In genomic region chr13:38960063-38961050, GRCm38 (mm10) we compare ENCODE assay signal across 8 mouse cellular contexts. TPM values are rescaled to one million over a fixed set of nuclear protein-coding genes. Genes with fewer than 3 reads are reported as not detected.
DNase-seq lines count a peak whose midpoint lies in the region; ATAC-seq lines count a peak whose summit lies in the region.

Gene Slc35b3 (minus strand): TSS chr13:38960875.

- peak; percentile 88 for DNase-seq in NIH3T3 (ENCODE audit: low read depth)
- peak; percentile 93 to 95 for DNase-seq in cerebellum, postnatal 10 days
- peak; percentile 50 to 70 for DNase-seq in frontal cortex, postnatal 14 days (ENCODE audit: low spot score in 2 of 2)
- peak; percentile 71 to 75 for DNase-seq in layer of hippocampus, postnatal 25 days (ENCODE audit: extremely low spot score in 1 of 2, low spot score in 1 of 2)
- DNase-seq in lung, postnatal 36 days, result peak; percentile 88
- DNase-seq in retina, postnatal 1 day, result peak; percentile 91
- DNase-seq in urinary bladder, adult 18-20 months (ENCODE audit: low spot score in 2 of 2), result peak; percentile 77

- H3K27me3 ChIP-seq in hindbrain, embryonic 13.5 days, result no peaks in the 10 kb centered on the region

- peak within 1 kb of the TSS; percentile 60 for H3K27ac ChIP-seq in hindbrain, embryonic 13.5 days

- no peaks in the 10 kb centered on the region for H3K9me3 ChIP-seq in hindbrain, embryonic 13.5 days

- no peaks in the 10 kb centered on the region for H3K36me3 ChIP-seq in hindbrain, embryonic 13.5 days

- peak within 1 kb of the TSS; percentile 84 for H3K4me3 ChIP-seq in hindbrain, embryonic 13.5 days

- peaks cover 26% of the 10 kb centered on the region for H3K4me1 ChIP-seq in hindbrain, embryonic 13.5 days (replicated peaks)

- WGBS in hindbrain, embryonic 13.5 days, result 1% methylated on average over 62 of the region's 67 CpGs

- peak; percentile 99 for ATAC-seq in hindbrain, embryonic 13.5 days (ENCODE audit: low FRiP score)

- peak within 1 kb of the TSS; percentile 72 for H3K9ac ChIP-seq in hindbrain, embryonic 13.5 days

- H3K4me2 ChIP-seq in hindbrain, embryonic 13.5 days, result peak within 1 kb of the TSS; percentile 59

RNA-seq across cellular contexts. Expression of gene Slc35b3, which starts in this region (rescaled TPM):
- polyA plus RNA-seq in hindbrain, embryonic 13.5 days (2015; fragmentation: Nextera tagmentation; extraction: Ambion mirVana), result 33.0 and 34.5 TPM in 2 replicates
- total RNA-seq in layer of hippocampus, postnatal 25 days (2021), result 10 to 100 TPM; 15.3 to 16.9 TPM

Comparison
In these comparisons a context has a peak if more than half of its experiments do, and no peak if none do; other contexts are left out.
1. Peak in every context shown above with its lines: DNase-seq, ATAC-seq, H3K4me3 ChIP-seq and H3K27ac ChIP-seq.